ENCODE assay signal across 18 mouse cellular contexts in the genomic region with DNA sequence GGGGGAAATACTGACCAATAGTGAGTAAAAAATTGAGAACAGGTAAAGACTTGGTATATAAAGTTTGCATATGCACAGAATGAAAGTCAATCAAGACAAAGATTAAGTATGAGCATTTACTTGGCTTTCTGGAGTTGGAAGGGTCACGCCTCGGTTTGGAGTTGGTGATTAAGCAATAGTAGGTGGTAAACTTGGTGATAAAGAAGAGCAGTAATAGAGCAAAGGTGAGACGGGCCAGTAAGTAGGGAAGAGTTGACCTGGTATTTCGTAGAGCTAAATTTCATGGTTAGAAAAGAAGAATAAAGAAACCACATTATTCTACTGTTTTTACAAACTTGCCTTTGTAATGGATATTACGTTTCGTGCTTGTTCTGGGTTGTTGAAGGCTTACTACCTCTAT.
"Had no signal": no experiment of that assay in that cellular context is flagged by ENCODE, and none has a peak within 500 bp of the region (broad histone marks: within the 10 kb centered on the region; RNA-seq: fewer than 3 reads in every experiment).

No protein-coding gene starts in this region.

- H3K36me3 ChIP-seq: stomach, embryonic 15.5 days had no signal

- H3K9me3 ChIP-seq: kidney, embryonic 15.5 days; limb, embryonic 10.5 days; limb, embryonic 13.5 days; stomach, embryonic 15.5 days had no signal

- H3K4me3 ChIP-seq: kidney, embryonic 15.5 days; limb, embryonic 10.5 days; limb, embryonic 13.5 days; stomach, embryonic 15.5 days had no signal

- H3K27me3 ChIP-seq: kidney, embryonic 15.5 days; limb, embryonic 13.5 days; stomach, embryonic 15.5 days had no signal

- H3K4me2 ChIP-seq: kidney, embryonic 15.5 days; limb, embryonic 13.5 days; midbrain, embryonic 11.5 days; stomach, embryonic 15.5 days had no signal

- DNase-seq: kidney, adult 11 months; kidney, adult 8-10 months; kidney, postnatal 10 days; kidney, postnatal 36 days; lung, adult 2 months; lung, postnatal 14 days; lung, postnatal 4 days; midbrain, embryonic 14.5 days; right cerebral cortex, adult 18-20 months; right cerebral cortex, postnatal 25 days; spleen, adult 18-20 months; thymus, postnatal 25 days had no signal

- H3K27ac ChIP-seq: kidney, embryonic 15.5 days; limb, embryonic 10.5 days; limb, embryonic 13.5 days; liver, embryonic 14.5 days; stomach, embryonic 15.5 days had no signal

- H3K9ac ChIP-seq: kidney, embryonic 15.5 days; limb, embryonic 13.5 days; liver, embryonic 14.5 days; stomach, embryonic 15.5 days had no signal
